Mouse (Mus musculus): ENCODE data around the gene Snx20.

The Snx20 gene

DNA sequence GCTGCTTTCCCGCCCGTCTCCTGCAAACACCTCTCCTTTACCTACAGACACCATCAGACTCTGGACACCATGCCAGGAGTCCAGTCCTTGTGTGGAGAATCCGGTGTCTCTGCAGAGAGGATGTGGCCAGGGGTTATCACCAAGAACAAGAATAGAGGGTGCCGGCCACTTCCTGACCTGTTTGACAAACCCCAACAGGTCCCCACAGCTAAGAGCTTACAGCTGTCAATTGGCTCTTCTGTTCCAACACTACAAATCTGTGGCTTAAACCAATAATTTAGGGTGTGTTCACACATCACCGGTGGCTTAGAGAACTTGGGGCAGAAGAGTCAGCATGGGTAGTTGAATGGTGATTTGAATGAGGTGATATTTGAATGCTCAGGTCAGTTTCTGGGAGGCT lies 17.3 kb downstream of the Snx20 start:
- in situ Hi-C loops (cut with MboI; ENCODE audit: low pct_unique_long_range_greater_than_20kb in 1 of 2, low sequenced_read_pairs in 2 of 2, unreplicated experiment in 1 of 2) = loop anchor here in 1 of 2 experiments (25.0 kb wide), 1 partner anchor 356 kb away; the partner anchor contains the start of gene Adcy7

DNA sequence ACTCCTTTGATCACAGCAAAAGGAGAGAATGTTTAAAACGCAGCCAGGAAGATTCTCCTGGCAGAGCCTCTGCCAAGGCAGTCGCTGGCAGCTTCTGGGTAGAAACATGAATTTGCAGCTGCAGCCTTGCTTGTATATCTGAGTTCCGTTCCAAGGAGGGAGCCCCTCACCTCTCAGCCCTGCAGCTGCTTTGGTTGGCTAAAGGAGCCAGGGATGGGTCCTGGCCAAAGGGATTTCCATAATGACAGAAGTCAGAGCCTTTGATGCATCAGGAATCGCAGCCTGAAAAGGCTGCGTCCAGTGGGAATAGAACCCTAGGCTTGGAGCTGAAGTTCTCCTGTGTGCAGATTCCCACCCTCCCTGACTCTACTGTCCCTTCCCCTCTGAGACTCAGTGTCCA lies 20.9 kb downstream of the Snx20 start:
- in situ Hi-C loops (cut with MboI; ENCODE audit: low pct_unique_long_range_greater_than_20kb in 1 of 2, low sequenced_read_pairs in 2 of 2, unreplicated experiment in 1 of 2) = loop anchor here in 1 of 2 experiments (25.0 kb wide), 1 partner anchor 353 kb away; the partner anchor contains the start of gene Adcy7

DNA sequence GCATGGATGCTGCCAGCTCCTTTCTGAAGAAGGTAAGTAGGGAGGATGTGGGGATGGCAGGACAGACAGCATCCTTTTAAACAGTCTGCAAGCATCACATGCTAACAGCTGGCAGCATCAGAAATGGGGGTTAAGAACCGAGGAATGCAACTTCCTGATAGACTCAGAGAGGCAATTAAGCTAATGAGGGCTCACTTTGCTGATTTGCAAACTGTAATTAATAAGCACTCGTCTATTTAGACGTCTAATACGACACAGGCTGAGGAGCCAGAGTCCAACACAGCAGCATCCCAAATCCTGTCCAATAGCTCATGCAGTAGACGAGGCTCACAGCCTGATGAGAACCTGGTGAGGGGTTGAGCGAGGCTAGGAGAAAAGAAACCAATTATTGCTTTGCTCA lies 25.7 kb downstream of the Snx20 start:
- in situ Hi-C loops (cut with MboI; ENCODE audit: low pct_unique_long_range_greater_than_20kb in 1 of 2, low sequenced_read_pairs in 2 of 2, unreplicated experiment in 1 of 2) = loop anchor here in 1 of 2 experiments (25.0 kb wide), 1 partner anchor 348 kb away; the partner anchor contains the start of gene Adcy7

DNA sequence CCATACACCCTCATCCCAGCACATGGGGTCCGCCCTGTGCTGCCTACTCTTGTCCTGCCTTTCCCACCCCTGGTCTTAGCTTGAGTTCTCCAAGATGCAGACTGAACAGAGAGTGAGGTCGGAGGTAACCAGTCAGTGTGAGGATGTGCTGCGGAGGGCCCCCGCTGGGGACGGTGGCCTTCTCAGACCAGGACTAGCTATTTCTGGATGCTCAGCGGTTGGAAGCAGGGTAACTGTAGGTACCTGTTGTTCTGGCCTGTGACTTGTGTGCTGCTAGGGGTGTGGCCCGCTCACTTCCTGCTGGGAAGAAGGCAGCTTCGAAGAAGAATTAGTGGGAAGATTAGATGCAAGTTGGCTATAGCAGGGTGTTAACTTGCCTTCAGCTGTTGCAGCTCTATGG lies 26.9 kb downstream of the Snx20 start:
- in situ Hi-C loops (cut with MboI; ENCODE audit: low pct_unique_long_range_greater_than_20kb in 1 of 2, low sequenced_read_pairs in 2 of 2, unreplicated experiment in 1 of 2) = loop anchor here in 1 of 2 experiments (25.0 kb wide), 1 partner anchor 347 kb away; the partner anchor contains the start of gene Adcy7

DNA sequence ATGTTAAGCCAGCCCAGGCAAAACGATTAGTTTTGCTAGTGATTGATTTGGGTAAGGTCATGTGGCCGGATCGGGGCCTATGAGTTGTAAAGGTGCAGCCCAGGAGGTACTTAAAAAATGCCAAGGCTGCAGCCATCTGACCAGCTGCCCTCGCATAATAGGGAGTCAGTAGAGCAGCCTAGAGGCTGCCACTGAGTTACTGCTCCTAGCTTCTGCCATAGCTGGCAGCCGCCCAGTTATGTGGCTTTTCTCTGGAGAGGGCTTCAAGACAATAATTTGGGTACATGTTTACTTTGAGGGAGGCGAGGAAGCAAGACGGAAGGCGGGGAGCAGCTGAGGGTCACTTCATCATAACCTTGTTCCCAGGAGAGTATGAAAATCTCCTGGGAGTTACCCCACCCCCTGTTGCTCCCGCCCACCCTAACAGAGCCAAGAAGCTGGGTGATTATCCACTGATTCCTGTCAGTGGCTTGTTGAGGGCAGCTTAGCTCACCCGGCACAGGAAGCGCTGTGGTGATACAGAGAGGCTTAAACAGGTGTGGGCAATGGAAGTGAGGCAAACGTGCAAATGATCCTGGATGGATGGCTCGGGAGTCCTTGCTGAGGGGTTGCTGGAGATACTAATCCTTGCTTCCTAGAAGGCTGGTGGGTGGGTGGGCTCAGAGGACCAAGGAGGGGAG lies 30.4 kb downstream of the Snx20 start:
- in situ Hi-C loops (cut with MboI; ENCODE audit: low pct_unique_long_range_greater_than_20kb in 1 of 2, low sequenced_read_pairs in 2 of 2, unreplicated experiment in 1 of 2) = loop anchor here in 1 of 2 experiments (25.0 kb wide), 1 partner anchor 343 kb away; the partner anchor contains the start of gene Adcy7

DNA sequence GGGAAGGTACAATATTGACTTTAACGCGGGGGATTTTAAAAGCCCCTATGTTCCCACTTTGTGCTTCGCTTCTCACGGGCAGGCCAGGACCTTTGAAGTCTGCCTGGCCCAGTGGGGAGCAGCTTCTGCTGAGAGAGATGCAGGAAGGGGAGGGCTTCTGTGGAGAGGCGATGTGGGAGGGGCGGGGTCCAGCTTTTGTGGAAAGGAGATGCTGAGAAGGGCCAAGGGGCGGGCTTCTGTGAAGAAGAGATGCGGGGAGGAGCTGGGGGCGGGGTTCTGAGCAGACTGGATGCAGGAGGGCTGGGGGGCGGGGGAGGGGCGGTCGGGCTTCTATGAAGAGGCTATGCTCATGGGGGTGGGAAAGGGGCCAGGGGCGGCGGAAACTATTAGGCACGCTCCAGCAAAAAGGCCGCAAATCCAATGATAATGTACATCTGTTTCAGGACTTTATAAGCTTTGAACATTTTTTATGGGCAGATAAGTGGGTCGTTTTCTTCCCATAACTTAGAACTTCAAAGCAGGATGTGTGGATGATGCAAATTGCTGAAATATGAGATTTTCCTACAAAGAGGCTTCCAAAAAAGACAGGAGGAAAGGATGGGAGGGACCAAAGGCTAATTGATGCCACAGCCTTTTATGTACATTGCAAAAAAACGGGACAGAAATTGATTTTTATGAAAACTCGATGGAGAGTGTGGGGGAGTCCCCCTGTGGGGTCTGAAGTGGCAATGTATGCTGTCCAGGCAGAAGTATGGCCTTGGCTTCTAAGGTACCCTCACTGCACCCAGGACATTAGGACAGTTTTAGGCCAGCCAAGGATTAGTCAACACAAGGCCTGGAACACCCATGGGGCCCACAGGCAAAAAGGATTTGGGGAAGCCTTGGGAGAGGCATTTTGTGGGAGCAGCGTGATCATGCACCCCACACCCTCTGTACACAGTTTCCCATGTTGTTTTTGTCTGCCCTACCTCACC lies 31.6 kb downstream of the Snx20 start:
- in situ Hi-C loops (cut with MboI; ENCODE audit: low pct_unique_long_range_greater_than_20kb in 1 of 2, low sequenced_read_pairs in 2 of 2, unreplicated experiment in 1 of 2) = loop anchor here in 1 of 2 experiments (25.0 kb wide), 1 partner anchor 342 kb away; the partner anchor contains the start of gene Adcy7

DNA sequence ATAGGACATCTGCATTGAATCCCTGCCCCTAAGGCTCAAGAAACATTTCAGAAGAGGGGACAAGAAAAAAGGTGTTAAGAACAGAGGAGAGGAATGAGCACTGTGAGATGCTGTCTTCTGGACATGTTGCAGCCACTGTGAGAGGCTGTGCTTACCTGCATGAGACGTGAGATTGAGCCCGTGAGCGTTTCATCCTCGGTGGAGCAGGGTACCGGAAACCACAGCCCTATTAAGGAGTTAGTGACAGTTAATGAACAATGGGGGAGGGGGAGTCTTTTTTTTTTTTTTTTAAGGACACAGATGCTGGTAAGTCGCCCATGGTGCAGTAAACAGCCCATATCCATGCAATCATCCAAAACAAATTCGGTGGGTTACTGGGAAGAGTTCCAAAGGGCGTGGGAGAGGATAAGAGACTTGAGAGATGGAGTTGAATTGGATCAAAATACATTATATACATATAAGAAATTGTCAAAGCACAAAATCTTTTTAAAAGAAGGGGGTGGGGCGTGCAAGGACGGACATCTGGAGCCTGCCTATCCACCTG lies 32.4 kb downstream of the Snx20 start:
- in situ Hi-C loops (cut with MboI; ENCODE audit: low pct_unique_long_range_greater_than_20kb in 1 of 2, low sequenced_read_pairs in 2 of 2, unreplicated experiment in 1 of 2) = loop anchor here in 1 of 2 experiments (25.0 kb wide), 1 partner anchor 341 kb away; the partner anchor contains the start of gene Adcy7

DNA sequence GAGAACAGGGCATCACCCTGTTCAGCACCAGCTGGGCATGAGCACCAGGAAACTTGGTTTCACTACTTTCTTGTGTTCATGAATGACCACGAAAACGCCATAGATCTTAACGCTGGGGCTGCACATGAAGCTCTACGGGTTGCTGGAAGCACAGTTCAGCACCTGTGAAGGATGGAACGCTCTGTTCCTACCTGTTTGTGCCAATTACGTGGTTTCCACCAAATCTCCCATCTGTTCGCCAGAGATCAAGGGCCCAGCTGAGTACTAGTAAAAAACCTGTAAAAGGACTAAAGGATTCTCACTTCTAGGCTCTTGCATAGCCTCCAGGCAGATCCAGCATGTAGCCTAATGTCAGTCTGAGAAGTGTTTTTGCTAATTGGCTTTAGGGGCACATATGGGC lies 36.4 kb downstream of the Snx20 start:
- in situ Hi-C loops (cut with MboI; ENCODE audit: low pct_unique_long_range_greater_than_20kb in 1 of 2, low sequenced_read_pairs in 2 of 2, unreplicated experiment in 1 of 2) = no loop called here

DNA sequence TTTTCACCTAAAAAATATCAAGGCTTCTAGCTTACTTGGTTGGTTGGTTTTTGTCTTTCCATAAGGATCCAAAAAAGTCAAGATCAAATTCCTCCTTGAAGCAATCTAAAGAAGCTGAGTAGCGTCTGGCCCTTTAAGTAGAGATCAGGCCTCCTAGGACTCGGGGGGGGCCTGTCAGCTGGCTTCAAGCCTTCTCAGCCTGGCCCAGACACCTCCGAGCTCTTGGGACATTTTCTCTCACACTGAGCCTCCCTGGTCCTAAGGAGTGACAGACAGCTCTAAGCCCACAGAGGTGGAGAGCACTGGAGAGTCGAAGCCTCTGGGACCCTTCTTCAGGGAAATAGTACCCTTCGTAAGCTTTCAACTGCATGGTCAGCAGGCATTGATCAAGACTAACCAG lies 37.4 kb downstream of the Snx20 start:
- in situ Hi-C loops (cut with MboI; ENCODE audit: low pct_unique_long_range_greater_than_20kb in 1 of 2, low sequenced_read_pairs in 2 of 2, unreplicated experiment in 1 of 2) = no loop called here

DNA sequence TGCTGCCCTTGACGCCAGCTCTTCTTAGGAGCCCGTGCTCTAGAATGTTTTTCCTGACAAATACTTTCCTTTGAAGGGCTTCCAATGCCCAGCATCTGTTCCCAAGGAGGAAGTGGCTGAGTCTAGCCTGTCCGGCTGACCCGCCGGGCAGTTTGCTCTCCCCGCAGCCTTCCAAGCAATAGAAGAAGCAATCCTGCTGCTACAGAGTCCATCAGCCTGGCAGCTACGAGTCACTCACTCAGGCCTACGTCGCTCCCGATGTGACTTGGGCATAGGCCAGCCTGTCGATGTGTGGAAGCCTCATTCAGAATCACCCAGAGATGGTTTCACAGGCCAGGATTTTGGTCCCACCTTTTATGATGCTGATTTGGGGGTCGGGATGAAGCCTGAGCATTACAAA lies 39.9 kb downstream of the Snx20 start:
- in situ Hi-C loops (cut with MboI; ENCODE audit: low pct_unique_long_range_greater_than_20kb in 1 of 2, low sequenced_read_pairs in 2 of 2, unreplicated experiment in 1 of 2) = no loop called here

DNA sequence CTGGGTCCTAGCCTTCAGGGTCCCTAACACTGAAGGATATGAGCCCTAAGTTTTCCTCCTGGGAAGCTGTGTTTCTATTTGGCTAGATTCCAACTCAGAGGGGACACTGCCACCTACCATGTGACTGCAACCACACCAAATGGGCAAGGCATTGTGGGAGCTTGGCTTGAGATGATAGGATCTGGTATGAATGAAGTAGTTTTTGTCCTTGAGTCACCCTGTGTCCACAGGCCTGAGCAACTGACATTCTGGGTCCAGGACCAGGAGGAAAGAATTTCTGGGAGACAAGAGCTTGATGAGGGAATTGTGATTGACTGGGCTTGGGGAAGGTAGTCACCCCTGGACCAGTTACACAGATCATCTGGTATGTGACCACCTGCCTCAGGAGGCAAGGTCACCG lies 42.0 kb downstream of the Snx20 start:
- in situ Hi-C loops (cut with MboI; ENCODE audit: low pct_unique_long_range_greater_than_20kb in 1 of 2, low sequenced_read_pairs in 2 of 2, unreplicated experiment in 1 of 2) = no loop called here

DNA sequence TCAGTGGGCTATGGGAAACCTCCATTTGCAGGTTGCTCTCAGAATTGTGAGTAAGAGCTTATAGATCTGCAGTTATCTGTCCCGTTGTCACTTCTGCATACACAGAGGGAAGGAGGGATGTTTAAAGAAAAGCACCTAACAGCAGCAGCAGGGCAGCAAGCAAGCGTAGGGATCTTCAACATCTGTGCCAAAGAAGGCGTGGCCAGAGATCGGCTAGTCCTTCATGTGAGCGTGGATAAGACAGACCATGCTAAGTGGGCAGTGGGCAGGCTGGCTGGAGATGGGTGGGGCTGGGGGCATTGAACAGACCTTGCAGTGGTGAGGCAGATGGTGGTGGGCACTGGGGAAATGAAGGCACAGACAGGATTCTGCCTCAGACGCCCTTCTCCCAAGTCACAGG lies 45.7 kb downstream of the Snx20 start:
- in situ Hi-C loops (cut with MboI; ENCODE audit: low pct_unique_long_range_greater_than_20kb in 1 of 2, low sequenced_read_pairs in 2 of 2, unreplicated experiment in 1 of 2) = no loop called here

DNA sequence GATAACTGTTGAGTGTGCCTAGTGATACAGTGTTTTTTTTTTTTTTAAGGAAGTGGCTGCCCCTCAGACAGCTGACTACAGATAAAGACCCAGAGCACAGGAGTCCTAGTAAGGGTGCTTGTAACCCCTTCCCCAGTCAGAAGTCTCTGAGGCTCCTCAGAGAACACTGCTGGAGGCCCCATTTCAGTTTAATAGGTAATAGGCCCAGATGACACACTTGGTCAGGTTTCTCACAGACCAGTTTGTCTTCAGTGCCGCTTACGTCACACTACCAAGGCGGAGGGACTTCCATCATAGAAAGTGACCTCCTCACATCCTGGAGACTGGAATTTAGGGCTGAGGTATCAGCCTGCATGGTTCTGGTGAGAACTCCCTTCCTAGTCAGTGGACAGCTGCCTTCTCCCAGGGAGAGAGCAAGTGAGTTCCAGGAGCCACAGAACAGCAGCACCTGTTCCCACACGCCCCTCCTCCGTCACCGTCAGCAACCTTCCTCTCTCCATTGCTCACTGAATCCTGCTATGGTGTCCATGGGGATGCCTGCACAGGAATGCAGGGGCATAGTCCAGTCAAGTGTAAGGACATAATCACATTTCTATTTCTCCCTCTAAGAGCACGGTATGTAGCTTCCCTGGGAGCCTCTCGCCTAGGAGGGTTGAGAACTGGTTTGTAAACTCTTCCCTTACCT lies 47.6 kb downstream of the Snx20 start:
- in situ Hi-C loops (cut with MboI; ENCODE audit: low pct_unique_long_range_greater_than_20kb in 1 of 2, low sequenced_read_pairs in 2 of 2, unreplicated experiment in 1 of 2) = no loop called here

DNA sequence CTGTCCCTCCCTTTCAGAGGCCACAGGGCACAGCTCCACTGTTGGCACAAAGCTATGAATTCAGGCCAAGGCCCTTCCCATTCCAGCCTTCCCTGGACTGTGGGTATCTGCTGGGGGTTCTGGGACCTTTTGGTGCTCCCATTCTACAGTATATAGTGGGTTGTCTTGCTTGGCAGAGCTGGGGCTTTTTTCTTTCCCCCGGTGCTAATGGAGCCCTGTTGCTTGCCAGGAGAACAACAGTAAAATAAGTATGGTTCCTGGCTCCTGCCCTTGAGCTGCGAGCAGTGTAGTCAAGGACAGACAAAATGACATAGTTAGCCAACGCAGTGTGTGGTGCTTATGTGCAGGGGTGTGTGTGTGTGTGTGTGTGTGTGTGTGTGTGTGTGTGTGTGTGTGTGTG lies 52.1 kb downstream of the Snx20 start:
- in situ Hi-C loops (cut with MboI; ENCODE audit: low pct_unique_long_range_greater_than_20kb in 1 of 2, low sequenced_read_pairs in 2 of 2, unreplicated experiment in 1 of 2) = no loop called here

DNA sequence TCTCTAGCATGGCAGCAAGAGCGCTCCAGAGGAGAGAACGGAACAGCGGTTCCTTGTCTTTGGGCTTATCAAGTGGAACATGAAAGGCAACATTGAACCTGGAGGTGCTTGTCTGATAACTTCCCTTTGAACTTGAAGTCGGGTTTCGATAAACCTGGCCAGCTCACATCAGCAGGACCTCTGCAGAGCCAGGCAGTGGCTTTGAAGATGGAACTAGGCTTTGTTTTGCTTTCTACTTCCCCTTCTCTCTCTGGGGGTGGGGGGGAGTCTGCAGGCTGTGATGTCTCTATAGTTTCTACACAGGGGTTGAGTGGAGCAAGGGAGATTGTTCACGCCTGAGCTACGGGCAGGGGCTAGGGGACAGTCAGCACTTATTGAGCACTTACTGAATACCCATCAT lies 55.1 kb downstream of the Snx20 start:
- in situ Hi-C loops (cut with MboI; ENCODE audit: low pct_unique_long_range_greater_than_20kb in 1 of 2, low sequenced_read_pairs in 2 of 2, unreplicated experiment in 1 of 2) = no loop called here

DNA sequence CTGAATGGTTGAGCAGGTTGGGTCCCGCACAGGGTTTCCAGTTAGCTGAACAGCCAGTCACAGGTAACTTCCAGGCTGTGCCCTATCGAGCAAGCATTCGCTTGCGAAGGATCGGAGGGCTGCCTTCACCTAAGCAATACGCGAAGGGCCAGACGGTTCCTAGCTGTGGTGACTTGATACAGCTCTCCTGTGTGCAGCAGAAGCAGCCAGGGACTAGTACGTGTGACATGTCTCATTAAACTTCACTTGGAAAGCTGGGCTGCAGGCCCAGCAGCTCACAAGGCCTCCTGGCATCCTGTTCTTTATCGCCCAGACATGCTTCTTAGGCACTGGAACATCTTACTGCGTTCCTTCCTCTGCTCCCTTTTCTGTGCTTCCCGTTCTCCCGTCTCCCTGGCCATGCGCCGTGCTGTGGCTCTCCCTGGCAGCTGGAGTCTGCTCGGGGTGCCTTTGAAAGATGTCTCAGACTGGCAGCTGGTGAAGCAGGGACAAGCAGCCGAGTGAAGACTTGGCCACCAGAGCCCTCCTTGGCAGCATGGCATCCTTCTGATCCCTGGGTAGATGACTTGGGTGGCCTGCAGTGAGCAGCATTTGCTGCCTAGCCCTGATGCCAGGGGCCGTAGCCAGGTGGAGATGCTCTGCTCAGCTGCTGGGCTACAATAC lies 56.1 kb downstream of the Snx20 start:
- in situ Hi-C loops (cut with MboI; ENCODE audit: low pct_unique_long_range_greater_than_20kb in 1 of 2, low sequenced_read_pairs in 2 of 2, unreplicated experiment in 1 of 2) = no loop called here

DNA sequence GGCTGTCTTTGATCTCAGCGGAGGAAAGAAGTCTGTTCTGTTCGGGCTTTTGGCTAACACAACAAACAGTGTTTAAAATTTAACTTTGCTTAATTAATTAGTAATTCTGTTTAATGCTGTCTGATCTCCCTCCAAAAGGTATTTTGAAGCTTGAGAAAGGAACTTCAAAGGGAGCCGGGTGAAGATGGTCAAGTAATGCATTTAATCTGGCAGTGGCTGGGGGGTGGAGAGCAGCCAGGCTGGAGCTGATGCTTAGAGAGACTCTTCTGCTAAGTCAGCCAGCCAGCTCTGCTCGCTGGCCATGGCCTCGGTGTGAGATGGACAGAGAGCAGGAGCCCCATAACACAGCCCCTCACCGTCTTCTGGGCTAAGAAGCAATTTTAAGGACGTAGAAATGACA lies 56.7 kb downstream of the Snx20 start:
- in situ Hi-C loops (cut with MboI; ENCODE audit: low pct_unique_long_range_greater_than_20kb in 1 of 2, low sequenced_read_pairs in 2 of 2, unreplicated experiment in 1 of 2) = no loop called here
